Mouse (Mus musculus) midbrain, embryonic 13.5 days (tissue): ENCODE measurements around the gene Atmin. TPM values are rescaled to one million over a fixed set of nuclear protein-coding genes. Genes with fewer than 3 reads are reported as not detected.
A peak's percentile ranks its signal among the peaks of the same experiment; 100 is the strongest.

Experiments used
- ATAC-seq: fragments of 200-750 bp; cut with Nextera tagmentation; 2 replicates; pipeline ENCODE4 v1.8.0; 2017; ENCODE audit warnings: mild to moderate bottlenecking, moderate TSS enrichment, moderate library complexity
- H3K27ac ChIP-seq: fragments of 300-500 bp; sonication (generic); 2 replicates; pipeline ENCODE4 v1.5.1; 2015; ENCODE audit warnings: inconsistent platforms, mild to moderate bottlenecking, moderate library complexity
- H3K27me3 ChIP-seq: fragments of 300-500 bp; sonication (generic); 2 replicates; pipeline ENCODE4 v1.6.1; 2015; ENCODE audit warnings: mild to moderate bottlenecking, inconsistent platforms
- H3K36me3 ChIP-seq: fragments of 300-500 bp; sonication (generic); 2 replicates; pipeline ENCODE4 v1.6.1; 2015; ENCODE audit warnings: mild to moderate bottlenecking, inconsistent platforms
- H3K4me1 ChIP-seq: fragments of 300-500 bp; sonication (generic); replicated peaks from 2 replicates; pipeline ENCODE4 v1.6.1; 2015; ENCODE audit warnings: inconsistent platforms
- H3K4me2 ChIP-seq: fragments of 300-500 bp; sonication (generic); replicated peaks from 2 replicates; pipeline ENCODE4 v1.6.1; 2015; ENCODE audit warnings: moderate library complexity, mild to moderate bottlenecking, inconsistent platforms
- H3K4me3 ChIP-seq: fragments of 300-500 bp; sonication (generic); replicated peaks from 2 replicates; pipeline ENCODE4 v1.5.1; 2015; ENCODE audit warnings: mild to moderate bottlenecking, inconsistent platforms
- H3K9ac ChIP-seq: fragments of 300-500 bp; sonication (generic); replicated peaks from 2 replicates; pipeline ENCODE4 v1.6.1; 2015; ENCODE audit warnings: mild to moderate bottlenecking, inconsistent platforms
- H3K9me3 ChIP-seq: fragments of 300-500 bp; sonication (generic); 2 replicates; pipeline ENCODE4 v1.6.1; 2016; ENCODE audit warnings: mild to moderate bottlenecking, inconsistent platforms
- WGBS: fragments of 180-500 bp; shearing (Covaris S2); methylation state at CpG from one replicate; pipeline ENCODE4 v1.1.7; 2015; 5-methylcytosine and 5-hydroxymethylcytosine counted together
- polyA plus RNA-seq: library from polyadenylated mRNA; unstranded; fragments of >200 nt; fragmentation: Nextera tagmentation; extraction: Ambion mirVana; gene quantifications from 2 replicates; pipeline ENCODE4 v1.2.1, GENCODE M21; 2015

Gene Atmin
- polyA plus RNA-seq, 1 experiment from 2014 or later: 20.1 TPM

- Histone ChIP-seq H3K4me3 (no peak overlapping the region), H3K9me3 (no peaks in the 10 kb centered on the region), H3K27me3 (no peaks in the 10 kb centered on the region), H3K36me3 (peaks cover 52% of the 10 kb centered on the region), H3K9ac (no peak overlapping the region), H3K27ac (no peak overlapping the region), H3K4me1 (no peaks in the 10 kb centered on the region), H3K4me2 (no peak overlapping the region)
- WGBS: 94% methylated on average over 4 of the region's 4 CpGs
- no peak for ATAC-seq
These were observed 8.2 kb upstream of the Atmin start for GRCm38 (mm10) chr8:116934976-116935375.

- Histone ChIP-seq H3K4me3 (no peak overlapping the region), H3K27ac (no peak overlapping the region), H3K4me1 (no peaks in the 10 kb centered on the region), H3K27me3 (no peaks in the 10 kb centered on the region), H3K9me3 (no peaks in the 10 kb centered on the region), H3K9ac (no peak overlapping the region), H3K36me3 (peaks cover 52% of the 10 kb centered on the region), H3K4me2 (no peak overlapping the region)
- WGBS: 37% methylated on average over 6 of the region's 6 CpGs
- no peak for ATAC-seq
These were observed 7.7 kb upstream of the Atmin start for GRCm38 (mm10) chr8:116935506-116935905.

DNA sequence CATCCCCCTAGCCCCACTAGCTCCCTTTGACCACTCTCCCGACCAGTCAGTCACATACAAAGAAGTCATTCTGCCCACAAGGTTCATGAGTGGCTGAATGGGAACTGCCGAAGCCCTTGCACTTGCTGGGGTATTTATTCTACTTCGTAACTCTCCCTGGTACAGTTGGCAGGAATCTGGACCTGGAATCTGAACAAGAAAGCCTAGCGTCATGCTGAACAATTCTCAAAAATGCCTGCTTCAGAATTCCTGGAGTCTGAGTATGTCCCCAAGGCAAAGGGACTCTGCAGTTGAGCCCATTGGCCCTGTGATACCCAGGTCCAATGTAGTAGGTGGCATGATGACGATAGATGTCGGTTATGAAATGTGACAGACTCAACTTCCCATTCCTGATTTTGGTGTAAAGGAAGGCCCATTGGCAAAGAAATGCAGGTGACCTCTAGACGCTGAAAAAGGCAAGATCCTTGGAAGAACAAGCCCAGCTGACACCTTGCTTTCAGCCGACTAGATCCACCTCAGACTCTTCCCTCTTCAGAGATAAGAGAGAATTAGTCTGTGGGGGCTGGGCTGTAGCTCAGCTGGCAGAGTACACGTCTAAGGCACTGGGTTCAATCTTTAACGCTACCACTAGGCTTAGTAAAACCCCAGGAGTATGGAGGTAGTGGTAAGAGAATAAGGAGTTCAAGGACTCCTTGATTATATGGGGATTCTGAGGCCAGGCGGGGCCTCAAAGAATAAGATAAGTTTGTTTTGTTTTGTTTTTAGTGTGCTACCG lies 722 bp upstream of the Atmin start:
- peak overlapping the region; percentile 97; the same call in 1 of the 2 replicates for H3K4me2 ChIP-seq

DNA sequence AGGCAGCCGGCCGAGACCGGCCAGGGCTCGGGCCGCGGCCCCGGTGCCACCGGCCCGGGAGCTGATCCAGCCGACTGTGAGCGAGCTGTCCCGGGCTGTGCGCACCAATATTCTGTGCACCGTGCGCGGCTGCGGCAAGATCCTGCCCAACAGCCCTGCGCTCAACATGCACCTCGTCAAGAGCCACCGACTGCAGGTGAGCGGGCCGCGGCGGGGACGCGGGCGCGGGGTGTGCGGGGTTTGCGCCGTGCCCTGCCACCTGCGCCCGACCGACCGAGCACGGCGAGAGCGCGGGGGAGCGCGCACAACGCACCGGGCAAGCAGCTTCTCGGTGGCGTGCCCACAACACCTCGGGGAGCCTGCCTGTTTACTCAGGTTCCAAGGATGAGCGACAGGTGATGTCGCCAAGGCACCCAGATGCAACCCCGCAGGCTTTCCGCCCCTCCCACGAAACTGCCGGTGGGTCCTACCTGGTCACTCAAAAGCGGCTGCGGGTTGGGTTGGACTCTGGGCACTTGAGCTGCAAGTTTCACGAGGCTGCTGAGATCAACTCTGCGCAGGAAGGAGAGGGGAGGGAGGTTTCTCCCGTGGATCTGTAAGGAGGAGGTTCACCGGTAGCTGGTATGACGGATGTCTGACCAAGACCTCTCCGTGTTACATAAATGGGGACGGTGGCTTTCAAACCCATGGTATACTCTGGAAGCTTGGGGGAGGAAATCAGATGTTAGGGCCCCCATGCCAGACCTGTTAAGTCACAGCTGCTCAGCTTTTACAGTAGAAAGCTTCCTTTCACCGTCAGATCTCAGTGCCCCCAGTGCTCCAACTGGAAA lies 577 bp downstream of the Atmin start:
- no peaks in the 10 kb centered on the region for H3K9me3 ChIP-seq
- H3K36me3 ChIP-seq: 0 out of 2 replicates have a peak, but pooled peaks cover 2% of the 10 kb centered on the region
- peak overlapping the region; percentile 90 for H3K4me3 ChIP-seq
- H3K27ac ChIP-seq: peak overlapping the region; percentile 56
- no peaks in the 10 kb centered on the region for H3K27me3 ChIP-seq
- peak; percentile 88 for ATAC-seq
- peak overlapping the region; percentile 93 for H3K9ac ChIP-seq
- peak overlapping the region; percentile 97 for H3K4me2 ChIP-seq
- WGBS: under 1% methylated on average over 54 of the region's 62 CpGs
- H3K4me1 ChIP-seq: peaks cover 31% of the 10 kb centered on the region

More for the DNA sequence above, 722 bp upstream of the Atmin start:
- no peak overlapping the region for H3K4me3 ChIP-seq
- H3K27me3 ChIP-seq: no peaks in the 10 kb centered on the region
- peaks cover 31% of the 10 kb centered on the region for H3K4me1 ChIP-seq
- peaks cover 4% of the 10 kb centered on the region; the same call in 1 of the 2 replicates for H3K36me3 ChIP-seq
- ATAC-seq: no peak
- H3K9ac ChIP-seq: no peak overlapping the region
- H3K27ac ChIP-seq: peak overlapping the region; percentile 19; the same call in 1 of the 2 replicates
- no peaks in the 10 kb centered on the region for H3K9me3 ChIP-seq
- 80% methylated on average over 12 of the region's 12 CpGs for WGBS

- WGBS: 18% methylated on average over 4 of the region's 4 CpGs
- H3K4me1 ChIP-seq: peaks cover 31% of the 10 kb centered on the region
- H3K27me3 ChIP-seq: no peaks in the 10 kb centered on the region
- H3K9ac ChIP-seq: peak overlapping the region; percentile 93
- no peak for ATAC-seq
- H3K4me3 ChIP-seq: peak overlapping the region; percentile 90
- H3K4me2 ChIP-seq: peak overlapping the region; percentile 97
- H3K9me3 ChIP-seq: no peaks in the 10 kb centered on the region
- H3K27ac ChIP-seq: no peak overlapping the region
- H3K36me3 ChIP-seq: 0 out of 2 replicates have a peak, but pooled peaks cover 2% of the 10 kb centered on the region
These were observed 1.1 kb downstream of the Atmin start for GRCm38 (mm10) chr8:116944385-116944696.

DNA sequence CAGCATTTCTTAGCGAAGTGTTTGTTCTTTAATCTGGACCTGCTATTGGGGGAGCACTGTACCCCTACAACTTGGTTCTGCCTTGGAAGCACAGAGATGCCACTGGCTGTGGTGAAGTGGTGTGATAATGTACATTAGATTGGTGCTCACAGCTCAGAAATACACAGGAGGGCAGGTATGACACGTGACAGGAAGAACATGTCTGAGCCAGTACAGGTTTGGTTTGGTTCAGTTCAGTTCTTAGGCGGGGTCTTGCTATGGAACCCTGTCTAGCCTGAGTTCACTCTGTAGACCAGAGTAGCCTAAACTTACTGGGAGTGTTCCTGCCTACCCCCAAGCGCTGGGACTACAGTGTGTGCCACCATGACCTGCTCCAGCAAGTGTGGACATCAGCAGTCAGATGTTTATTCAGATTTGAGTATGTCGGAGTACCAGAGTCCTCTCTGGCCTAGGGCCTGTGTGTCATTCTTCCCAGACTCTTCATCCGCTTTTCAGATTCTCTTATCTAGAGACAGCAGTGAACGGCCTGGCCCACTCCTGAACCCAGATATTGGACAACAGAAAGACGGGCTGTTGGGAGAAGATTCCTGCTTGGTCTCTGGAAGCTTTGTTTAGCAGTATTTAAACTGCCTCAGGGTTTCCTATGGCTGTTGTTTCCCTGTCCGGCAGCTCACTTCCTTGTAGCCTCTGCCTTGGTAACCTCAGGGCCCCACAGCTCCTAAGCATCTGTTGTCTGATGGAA lies 2.1 kb downstream of the Atmin start:
- ATAC-seq: no peak
- Histone ChIP-seq H3K4me1 (peaks cover 31% of the 10 kb centered on the region), H3K27ac (no peak overlapping the region), H3K9me3 (no peaks in the 10 kb centered on the region), H3K36me3 (0 out of 2 replicates have a peak, but pooled peaks cover 2% of the 10 kb centered on the region), H3K4me2 (no peak overlapping the region), H3K9ac (no peak overlapping the region), H3K27me3 (no peaks in the 10 kb centered on the region), H3K4me3 (0 out of 2 replicates have a peak overlapping the region, but pooled peaks have one; percentile 90)
- 91% methylated on average over 9 of the region's 9 CpGs for WGBS

GRCm38 (mm10) chr8:116946268-116946838 lies 3.2 kb downstream of the Atmin start:
- 89% methylated on average over 21 of the region's 21 CpGs for WGBS
- H3K9ac ChIP-seq: peak overlapping the region; percentile 14; the same call in 1 of the 2 replicates

GRCm38 (mm10) chr8:116946851-116947250 lies 3.7 kb downstream of the Atmin start:
- Histone ChIP-seq H3K36me3 (0 out of 2 replicates have a peak, but pooled peaks cover 2% of the 10 kb centered on the region), H3K4me2 (no peak overlapping the region), H3K27me3 (no peaks in the 10 kb centered on the region), H3K9me3 (no peaks in the 10 kb centered on the region), H3K27ac (no peak overlapping the region), H3K9ac (peak overlapping the region; percentile 14; the same call in 1 of the 2 replicates), H3K4me1 (peaks cover 31% of the 10 kb centered on the region), H3K4me3 (no peak overlapping the region)
- 88% methylated on average over 6 of the region's 6 CpGs for WGBS
- ATAC-seq: no peak

More at GRCm38 (mm10) chr8:116946268-116946838, 3.2 kb downstream of the Atmin start:
- Histone ChIP-seq H3K4me2 (no peak overlapping the region), H3K4me3 (no peak overlapping the region), H3K9me3 (no peaks in the 10 kb centered on the region), H3K27me3 (no peaks in the 10 kb centered on the region), H3K27ac (no peak overlapping the region), H3K36me3 (0 out of 2 replicates have a peak, but pooled peaks cover 2% of the 10 kb centered on the region), H3K4me1 (peaks cover 31% of the 10 kb centered on the region)
- no peak for ATAC-seq

- Histone ChIP-seq H3K4me2 (no peak overlapping the region), H3K9ac (no peak overlapping the region), H3K4me1 (peaks cover 31% of the 10 kb centered on the region), H3K9me3 (no peaks in the 10 kb centered on the region), H3K4me3 (no peak overlapping the region), H3K27me3 (no peaks in the 10 kb centered on the region), H3K27ac (no peak overlapping the region), H3K36me3 (peaks cover 2% of the 10 kb centered on the region; the same call in 1 of the 2 replicates)
- 96% methylated on average over 7 of the region's 7 CpGs for WGBS
- no peak for ATAC-seq
These were observed 4.4 kb downstream of the Atmin start for GRCm38 (mm10) chr8:116947589-116947988.

- ATAC-seq: no peak
- 87% methylated on average over 5 of the region's 5 CpGs for WGBS
- H3K9ac ChIP-seq: no peak overlapping the region
- H3K36me3 ChIP-seq: peaks cover 33% of the 10 kb centered on the region
- no peaks in the 10 kb centered on the region for H3K27me3 ChIP-seq
- H3K4me1 ChIP-seq: peaks cover 6% of the 10 kb centered on the region; the same call in 1 of the 2 replicates
- H3K4me2 ChIP-seq: no peak overlapping the region
- no peak overlapping the region for H3K4me3 ChIP-seq
- no peaks in the 10 kb centered on the region for H3K9me3 ChIP-seq
- H3K27ac ChIP-seq: no peak overlapping the region
These were observed 8.2 kb downstream of the Atmin start for GRCm38 (mm10) chr8:116951369-116951768.

- H3K36me3 ChIP-seq: peaks cover 37% of the 10 kb centered on the region
- no peak overlapping the region for H3K9ac ChIP-seq
- peaks cover 2% of the 10 kb centered on the region; the same call in 1 of the 2 replicates for H3K4me1 ChIP-seq
- no peak for ATAC-seq
- H3K27me3 ChIP-seq: no peaks in the 10 kb centered on the region
- 97% methylated on average over 2 of the region's 2 CpGs for WGBS
- H3K27ac ChIP-seq: no peak overlapping the region
- no peaks in the 10 kb centered on the region for H3K9me3 ChIP-seq
- H3K4me2 ChIP-seq: no peak overlapping the region
- H3K4me3 ChIP-seq: no peak overlapping the region
These were observed 8.6 kb downstream of the Atmin start for GRCm38 (mm10) chr8:116951778-116952177.
